Mouse (Mus musculus) E14TG2a.4 (cell line): Measurements from ENCODE around the gene Osbp2.

Source experiments
- CTCF ChIP-seq: conservative IDR thresholded peaks from 2 replicates; pipeline ENCODE4 v1.5.1; 2014; ENCODE audit warnings: low read length
- POU5F1 ChIP-seq: IDR thresholded peaks from 2 replicates; pipeline ENCODE4 v1.6.1; 2014; ENCODE audit warnings: low read length, borderline replicate concordance

GRCm38 (mm10) chr11:3850315-3850614 lies 13.4 kb downstream of the Osbp2 start:
- no peak for TF ChIP-seq CTCF
- no peak for TF ChIP-seq POU5F1
